Mouse (Mus musculus) spleen, adult 18-20 months (tissue): ENCODE results near the gene Eif3d.

Source experiments
- DNase-seq, 2 experiments: peaks; one replicate each; pipeline ENCODE4 v3.0.0; 2022; ENCODE audit warnings: mixed read lengths in 2 of 2

The Eif3d gene

DNA sequence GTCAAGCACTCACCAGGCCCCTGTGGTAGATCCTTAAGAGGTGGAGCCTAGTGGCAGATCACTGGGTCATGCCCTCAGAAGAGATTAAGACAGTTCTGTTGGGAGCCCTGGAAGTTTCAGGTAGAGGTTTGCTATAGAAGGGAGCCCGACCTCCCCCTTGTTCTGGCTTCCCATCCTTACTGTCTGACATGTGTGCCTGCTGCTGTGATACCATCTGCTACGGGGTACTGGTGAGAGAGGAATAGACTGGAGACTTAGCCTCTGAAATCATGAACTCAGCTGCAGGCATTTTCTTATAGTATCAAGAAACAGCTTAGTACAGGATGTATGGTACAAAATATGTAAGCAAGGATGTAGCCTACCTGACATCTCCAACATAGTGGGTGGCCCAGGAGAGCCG, 17.7 kb downstream of the Eif3d start:
- DNase-seq: no peak

DNA sequence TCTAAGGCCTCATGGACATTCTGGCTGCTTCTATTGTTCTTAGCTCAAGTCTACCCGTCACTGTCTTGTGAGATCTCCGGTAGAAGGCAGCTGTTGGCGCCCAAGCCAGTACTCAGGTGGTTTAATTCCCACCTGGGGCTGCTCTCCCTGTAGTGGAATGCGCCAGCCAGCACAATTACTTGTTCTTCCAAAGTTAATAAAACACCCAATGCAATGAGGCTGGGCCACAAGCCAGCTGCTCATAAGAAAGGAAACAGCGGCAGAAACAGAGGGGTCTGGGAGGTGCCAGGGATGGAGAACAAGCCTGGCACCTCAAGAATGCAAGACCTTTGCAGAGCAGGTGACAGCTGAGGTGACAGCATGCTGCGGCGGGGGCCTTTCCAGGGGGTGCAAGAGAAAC, 21.6 kb downstream of the Eif3d start:
- DNase-seq: no peak

DNA sequence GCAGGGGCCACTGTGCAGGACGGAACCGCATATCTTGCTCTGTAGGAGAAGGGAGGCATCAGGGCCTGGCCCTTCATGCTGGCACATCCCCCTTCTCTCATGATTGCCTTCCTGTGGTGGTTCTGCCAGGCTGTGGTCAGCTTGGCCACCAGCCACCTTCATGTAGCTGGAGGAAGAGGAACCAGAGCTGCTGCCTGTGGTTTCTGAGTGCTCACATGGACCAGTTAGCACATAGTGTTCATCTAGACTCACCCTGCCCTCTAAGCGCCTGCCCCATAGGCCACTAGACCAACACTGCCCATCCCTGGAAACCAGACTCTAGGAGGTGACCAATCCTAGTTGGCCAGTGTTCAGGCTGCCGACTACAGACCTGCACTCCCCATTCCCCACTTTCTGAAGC, 24.9 kb downstream of the Eif3d start:
- peak; percentile 21 to 27 for DNase-seq

- no peak for DNase-seq
Observed at GRCm38 (mm10) chr15:77941563-77941962, 29.1 kb downstream of the Eif3d start.

DNA sequence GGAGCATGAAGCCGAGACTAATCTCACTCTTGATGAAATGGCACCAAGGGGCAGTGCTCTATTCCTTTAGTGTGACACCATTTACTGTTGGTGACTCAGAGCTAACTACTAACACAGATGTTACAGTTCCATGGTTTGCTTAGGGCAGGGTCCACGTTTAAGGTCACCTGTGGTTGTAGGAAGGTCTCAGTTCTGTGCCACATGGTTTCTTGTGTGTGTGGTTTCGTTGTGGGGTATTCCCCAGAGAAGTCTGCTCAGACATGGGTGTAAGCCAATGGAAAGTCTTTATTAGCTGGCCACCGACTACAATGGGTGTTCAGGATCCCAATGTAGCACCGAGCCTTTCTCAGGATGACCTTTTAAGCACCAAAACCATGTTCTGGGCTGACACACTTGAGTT, 32.1 kb downstream of the Eif3d start:
- no peak for DNase-seq

DNA sequence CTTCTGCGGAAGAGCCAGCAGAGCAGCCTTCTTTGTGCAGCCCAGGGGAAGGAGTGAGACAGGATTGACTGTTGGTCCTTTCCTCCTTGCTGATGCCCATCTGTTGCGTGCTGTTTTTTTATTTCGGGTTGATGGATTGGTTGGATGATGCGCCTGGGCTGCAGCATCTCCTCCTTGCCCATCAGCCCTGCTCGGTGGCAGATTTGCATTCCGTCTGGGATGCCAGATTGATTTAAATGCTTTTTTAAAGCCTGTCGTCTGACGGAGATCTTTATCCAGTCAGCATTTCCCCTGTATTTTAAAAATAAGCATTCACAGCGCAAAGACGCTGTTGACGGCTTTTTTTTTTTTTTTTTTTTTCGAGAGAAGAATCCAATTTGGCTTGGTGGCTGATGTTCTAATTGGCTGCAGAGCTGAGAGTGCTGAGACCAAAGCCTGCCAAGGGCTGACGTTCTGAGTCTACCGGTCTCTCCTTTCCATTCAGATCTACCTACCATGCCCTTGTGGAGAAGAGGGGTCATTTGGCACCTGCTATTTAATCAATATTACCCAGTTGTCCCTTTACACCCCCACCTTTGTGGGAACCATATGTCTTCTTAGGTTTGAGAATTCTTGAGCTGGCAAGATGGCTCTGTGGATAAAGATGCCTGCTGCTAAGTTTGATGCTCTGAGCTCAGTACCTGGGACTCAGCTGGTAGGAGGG, 34.8 kb downstream of the Eif3d start:
- DNase-seq: no peak

DNA sequence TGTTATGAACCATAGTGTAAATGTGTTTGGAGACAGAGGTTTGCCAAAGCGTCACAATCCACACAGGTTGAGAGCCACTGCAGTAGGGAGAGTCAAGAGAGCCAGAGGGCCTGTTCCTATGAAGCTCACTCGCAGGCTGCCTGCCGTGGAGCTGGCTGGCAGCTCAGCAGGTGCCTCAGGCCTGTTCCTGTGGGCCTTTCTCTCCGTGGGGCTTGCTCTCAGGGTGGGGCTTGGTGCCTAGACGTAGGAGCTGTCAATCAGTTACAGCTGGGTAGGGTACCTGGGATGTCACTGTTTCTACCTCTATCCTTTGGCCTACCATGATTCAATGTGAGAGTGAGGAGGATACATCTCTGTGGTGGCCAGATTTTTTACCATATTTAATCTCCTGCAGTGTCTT, 35.6 kb downstream of the Eif3d start:
- DNase-seq: no peak

GRCm38 (mm10) chr15:77934326-77934725, 36.3 kb downstream of the Eif3d start:
- no peak for DNase-seq

- DNase-seq: peak; percentile 82 to 96
Observed at GRCm38 (mm10) chr15:77933770-77934169, 36.8 kb downstream of the Eif3d start.

- DNase-seq: no peak
Observed at GRCm38 (mm10) chr15:77933222-77933621, 37.4 kb downstream of the Eif3d start.

GRCm38 (mm10) chr15:77931689-77932016, 39.0 kb downstream of the Eif3d start:
- no peak for DNase-seq

DNA sequence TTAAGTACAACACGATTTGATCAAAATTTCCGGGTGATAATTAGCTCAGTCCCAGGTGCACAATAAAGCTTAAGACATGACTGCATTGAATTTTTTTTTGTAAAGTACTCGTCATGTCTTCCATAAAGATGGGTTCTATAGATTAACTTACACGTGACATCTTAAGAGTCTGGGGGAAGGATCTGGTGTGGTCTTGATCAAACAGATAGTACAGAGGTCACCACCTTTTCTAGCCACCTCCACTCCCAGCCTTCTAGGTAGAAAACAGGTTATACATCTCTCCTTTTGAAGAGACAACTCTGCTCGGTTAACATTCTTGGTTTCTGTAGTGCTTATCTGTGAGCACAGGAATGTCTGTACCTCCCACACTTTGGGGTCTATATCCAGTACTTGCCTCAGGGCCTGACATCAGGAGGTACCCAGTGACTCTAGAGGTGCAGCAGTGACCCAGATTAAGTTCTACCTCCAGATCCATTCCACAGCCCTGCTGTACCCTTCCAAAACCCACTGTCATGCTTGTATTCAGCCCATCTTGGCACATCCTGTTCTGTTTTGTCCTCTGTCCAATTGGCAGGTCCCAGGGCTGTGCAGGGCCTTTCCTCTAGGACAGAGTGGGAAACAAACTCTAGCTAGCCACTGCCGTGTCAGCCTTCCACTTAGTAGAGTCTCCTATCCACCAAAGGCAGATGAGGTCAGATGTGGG, 39.5 kb downstream of the Eif3d start:
- no peak for DNase-seq

DNA sequence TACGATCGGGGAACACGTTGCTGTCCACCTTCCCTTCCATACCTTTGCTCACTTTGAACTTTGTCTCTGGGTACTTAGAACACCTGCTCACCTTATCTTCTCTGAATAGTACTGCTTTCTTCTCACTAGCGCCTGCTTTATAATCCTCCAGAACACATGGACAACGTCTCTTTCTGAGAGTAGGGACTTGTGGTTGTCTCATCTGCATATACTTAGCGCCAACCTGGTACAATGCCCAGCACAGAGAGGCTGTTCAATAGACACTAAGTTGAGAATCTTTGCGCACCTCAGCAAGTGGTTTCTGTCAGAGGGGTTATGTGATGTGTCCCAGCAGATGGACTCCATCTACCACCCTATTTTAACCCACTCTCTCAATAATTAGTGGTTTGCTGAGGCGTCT, 40.8 kb downstream of the Eif3d start:
- no peak for DNase-seq

- peak; percentile 81 to 90 for DNase-seq
Observed at GRCm38 (mm10) chr15:77928673-77929331, 41.8 kb downstream of the Eif3d start, which contains the start of gene Txn2. Txn2 (minus strand) TSS chr15:77929006.

DNA sequence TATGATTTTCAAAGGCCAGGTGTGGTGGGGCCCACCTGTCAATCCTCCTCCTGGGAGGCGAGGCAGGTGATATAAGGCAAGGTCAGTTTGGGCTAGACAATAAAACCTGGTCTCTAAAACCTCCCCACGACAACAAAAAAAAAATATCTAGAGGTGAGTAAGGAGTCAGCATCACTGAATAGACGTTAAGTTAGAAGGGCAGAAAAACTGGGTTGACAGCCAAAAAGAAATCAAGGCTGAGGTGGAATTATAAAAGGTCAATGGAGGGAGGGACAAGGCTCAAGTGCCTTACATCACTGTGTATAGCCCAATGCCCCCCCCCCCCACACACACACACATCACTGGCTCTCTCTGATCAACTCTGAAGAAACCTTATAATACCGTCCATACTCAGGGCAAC, 42.5 kb downstream of the Eif3d start:
- no peak for DNase-seq

- no peak for DNase-seq
Observed at GRCm38 (mm10) chr15:77926921-77927320, 43.7 kb downstream of the Eif3d start.

- DNase-seq: no peak
Observed at GRCm38 (mm10) chr15:77925195-77925594, 45.4 kb downstream of the Eif3d start.

DNA sequence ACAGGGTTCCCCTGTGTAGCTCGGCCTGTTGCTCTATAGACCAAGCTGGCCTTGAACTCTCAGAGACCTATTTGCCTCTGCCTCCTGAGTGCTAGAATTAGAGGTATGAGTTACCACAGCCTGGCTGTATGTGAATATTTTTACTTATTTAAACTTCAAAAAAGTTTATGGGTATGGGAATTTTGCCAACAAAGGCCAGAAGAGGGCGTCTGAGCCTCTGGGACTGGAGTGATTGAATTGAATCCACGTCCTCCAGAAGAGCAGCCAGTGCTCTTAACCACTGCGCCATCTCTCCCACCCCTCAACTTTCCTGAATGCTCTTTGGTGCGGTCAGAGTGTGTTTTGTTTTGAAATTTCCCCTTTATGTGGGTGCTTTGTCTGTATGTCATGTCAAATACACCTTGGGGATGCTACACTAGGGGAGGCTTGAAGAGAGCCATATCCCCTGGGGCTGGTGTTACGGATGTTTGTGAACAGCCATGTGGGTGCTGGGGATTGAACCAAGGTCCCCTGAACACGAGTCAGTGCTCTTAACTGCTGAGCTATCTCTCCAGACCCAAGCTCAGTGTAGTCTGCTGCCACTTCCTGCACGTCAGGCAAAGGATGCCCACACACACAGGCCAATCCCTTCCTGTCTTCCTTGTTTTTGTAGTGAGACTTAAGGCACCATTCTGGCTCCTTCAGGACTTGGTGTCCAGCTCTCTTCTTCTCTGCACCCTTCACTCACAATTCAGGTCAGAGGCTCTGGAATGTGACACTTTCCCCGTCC, 47.2 kb downstream of the Eif3d start:
- no peak for DNase-seq

- DNase-seq: no peak
Observed at GRCm38 (mm10) chr15:77922710-77923109, 47.9 kb downstream of the Eif3d start.

GRCm38 (mm10) chr15:77921636-77922035, 49.0 kb downstream of the Eif3d start:
- no peak for DNase-seq

GRCm38 (mm10) chr15:77920511-77921462, 49.8 kb downstream of the Eif3d start:
- DNase-seq: no peak

DNA sequence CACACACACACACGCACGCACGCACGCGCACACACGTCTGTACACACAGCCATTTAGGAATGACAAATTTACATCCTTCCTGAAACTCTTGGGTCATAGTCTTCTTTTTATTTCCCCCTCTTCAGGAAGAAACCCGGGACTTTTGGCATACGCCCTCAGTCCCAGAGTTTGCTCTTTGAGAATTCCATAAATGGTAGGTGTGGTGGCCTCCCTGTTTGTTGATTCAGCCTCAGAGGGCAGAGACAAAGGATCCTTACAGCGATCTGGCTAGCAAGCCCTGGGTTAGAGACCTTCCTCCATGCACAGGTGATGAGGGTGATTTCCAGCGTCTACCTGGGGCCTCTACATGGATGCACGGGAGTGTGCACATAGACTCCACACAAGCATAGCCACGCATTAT, 51.2 kb downstream of the Eif3d start:
- DNase-seq: no peak
